Comparison of ENCODE assay signal across 10 mouse cellular contexts in genomic region chr6:124701338-124701737, GRCm38 (mm10). TPM values are rescaled to one million over a fixed set of nuclear protein-coding genes. Genes with fewer than 3 reads are reported as not detected.
DNase-seq lines count a peak whose midpoint lies in the region; ATAC-seq and TF ChIP-seq lines count a peak whose summit lies in the region.
"Had no signal": no experiment of that assay in that cellular context is flagged by ENCODE, and none has a peak within 500 bp of the region (broad histone marks: within the 10 kb centered on the region; RNA-seq: fewer than 3 reads in every experiment).

No protein-coding gene starts in this region.

- TF ChIP-seq CTCF in kidney, adult 2 months (conservative IDR thresholded peaks at IDR 0.05; ENCODE audit: insufficient read depth, insufficient read length, low read depth, low read length), result 0 out of 2 replicates have a peak, but pooled peaks have one; percentile 17
- no peak for TF ChIP-seq CTCF in testis, adult 2 months (IDR thresholded peaks at IDR 0.05; ENCODE audit: control insufficient read depth, insufficient read depth, insufficient replicate concordance, low read depth, low read length)

- H3K9me3 ChIP-seq in kidney, embryonic 15.5 days (replicated peaks), result no peaks in the 10 kb centered on the region
- no peaks in the 10 kb centered on the region for H3K9me3 ChIP-seq in forebrain, embryonic 15.5 days
- H3K9me3 ChIP-seq: heart, embryonic 13.5 days; limb, embryonic 10.5 days; megakaryocyte, embryonic 14.5 days had no signal

- peaks cover 5% of the 10 kb centered on the region for H3K36me3 ChIP-seq in kidney, adult 2 months (ENCODE audit: control insufficient read depth, insufficient read depth, low read length)
- H3K36me3 ChIP-seq in kidney, embryonic 15.5 days, result peaks cover 83% of the 10 kb centered on the region
- H3K36me3 ChIP-seq in testis, adult 2 months (ENCODE audit: control insufficient read depth, insufficient read depth, low read length), result peaks cover 8% of the 10 kb centered on the region
- H3K36me3 ChIP-seq in forebrain, embryonic 15.5 days, result peaks cover 50% of the 10 kb centered on the region

- H3K27ac ChIP-seq in kidney, adult 2 months (ENCODE audit: insufficient read depth, low read depth, low read length), result no peak overlapping the region
- no peak overlapping the region for H3K27ac ChIP-seq in kidney, embryonic 15.5 days
- H3K27ac ChIP-seq in testis, adult 2 months (ENCODE audit: control insufficient read depth, insufficient read depth, low read depth, low read length), result peak overlapping the region; percentile 19
- H3K27ac ChIP-seq in forebrain, embryonic 15.5 days (replicated peaks), result no peak overlapping the region
- H3K27ac ChIP-seq: heart, embryonic 13.5 days; limb, embryonic 10.5 days had no signal

- DNase-seq in kidney, adult 2 months, result no peak
- no peak for DNase-seq in testis, postnatal 14 days (ENCODE audit: low spot score)
- no peak for DNase-seq in urinary bladder, postnatal 25 days (ENCODE audit: low spot score)

- no peak overlapping the region for H3K4me2 ChIP-seq in kidney, embryonic 15.5 days
- H3K4me2 ChIP-seq in forebrain, embryonic 15.5 days (replicated peaks), result no peak overlapping the region
- H3K4me2 ChIP-seq: heart, embryonic 13.5 days had no signal

- 71% methylated on average over 8 of the region's 8 CpGs for WGBS in kidney, adult 2 months
- 71% methylated on average over 8 of the region's 8 CpGs for WGBS in kidney, embryonic 15.5 days
- WGBS in forebrain, embryonic 15.5 days, result 83% methylated on average over 8 of the region's 8 CpGs

- no peak overlapping the region for H3K4me3 ChIP-seq in kidney, adult 2 months (ENCODE audit: insufficient read depth, low read depth, low read length)
- H3K4me3 ChIP-seq in kidney, embryonic 15.5 days (replicated peaks), result no peak overlapping the region
- H3K4me3 ChIP-seq in testis, adult 2 months (ENCODE audit: control insufficient read depth, low read depth, low read length), result peak overlapping the region; percentile 66
- H3K4me3 ChIP-seq in forebrain, embryonic 15.5 days, result no peak overlapping the region
- H3K4me3 ChIP-seq: heart, embryonic 13.5 days; limb, embryonic 10.5 days; megakaryocyte, embryonic 14.5 days had no signal

- no peak for ATAC-seq in kidney, embryonic 15.5 days (replicated peaks; ENCODE audit: low FRiP score)
- ATAC-seq in forebrain, embryonic 15.5 days (replicated peaks), result peak; percentile 42; the same call in 1 of the 2 replicates
- no peak for ATAC-seq in megakaryocyte-erythroid progenitor cell, adult 5-6 weeks (replicated peaks; ENCODE audit: low FRiP score, low TSS enrichment, poor library complexity, severe bottlenecking)

- no peak overlapping the region for H3K9ac ChIP-seq in kidney, embryonic 15.5 days
- H3K9ac ChIP-seq in forebrain, embryonic 15.5 days (replicated peaks), result no peak overlapping the region
- H3K9ac ChIP-seq: heart, embryonic 13.5 days had no signal

- H3K27me3 ChIP-seq in kidney, adult 2 months (replicated peaks; ENCODE audit: control insufficient read depth, insufficient read depth, low read length), result no peaks in the 10 kb centered on the region
- no peaks in the 10 kb centered on the region for H3K27me3 ChIP-seq in kidney, embryonic 15.5 days
- H3K27me3 ChIP-seq in testis, adult 2 months (ENCODE audit: control insufficient read depth, insufficient read depth, low read length), result no peaks in the 10 kb centered on the region
- H3K27me3 ChIP-seq in forebrain, embryonic 15.5 days, result no peaks in the 10 kb centered on the region
- H3K27me3 ChIP-seq: heart, embryonic 13.5 days; megakaryocyte, embryonic 14.5 days had no signal

- H3K4me1 ChIP-seq in kidney, adult 2 months (ENCODE audit: control insufficient read depth, insufficient read depth, low read length), result peaks cover 8% of the 10 kb centered on the region
- H3K4me1 ChIP-seq in kidney, embryonic 15.5 days, result peaks cover 15% of the 10 kb centered on the region
- H3K4me1 ChIP-seq in testis, adult 2 months (ENCODE audit: control insufficient read depth, insufficient read depth, low read length), result peaks cover 9% of the 10 kb centered on the region
- H3K4me1 ChIP-seq in forebrain, embryonic 15.5 days, result no peaks in the 10 kb centered on the region
- H3K4me1 ChIP-seq: limb, embryonic 10.5 days had no signal

- no peak for TF ChIP-seq POLR2A in kidney, adult 2 months (IDR thresholded peaks at IDR 0.05; ENCODE audit: low read depth, low read length)
- no peak; the same call in 1 of the 2 replicates for TF ChIP-seq POLR2A in testis, adult 2 months (IDR thresholded peaks at IDR 0.05; ENCODE audit: control insufficient read depth, low read depth, low read length)

RNA-seq across cellular contexts. Expression of gene Emg1, which starts 10.6 kb away (rescaled TPM):
- polyA plus RNA-seq in kidney, adult 2 months (2012; rRNA removed), result 50.5 and 67.4 TPM in 2 replicates
- 206 and 224 TPM in 2 replicates for polyA plus RNA-seq in kidney, embryonic 15.5 days (2015; fragmentation: Nextera tagmentation; extraction: Ambion mirVana)
- polyA plus RNA-seq in testis, adult 2 months (2012; rRNA removed), result 39.9 and 44.1 TPM in 2 replicates
- 153 and 160 TPM in 2 replicates for polyA plus RNA-seq in forebrain, embryonic 15.5 days (2015; fragmentation: Nextera tagmentation; extraction: Ambion mirVana)
- total RNA-seq in megakaryocyte-erythroid progenitor cell, adult 5-6 weeks (2014; fragmentation: Nextera tagmentation), result 242 and 387 TPM in 2 replicates
- 375 and 422 TPM in 2 replicates for total RNA-seq in megakaryocyte-erythroid progenitor cell, adult 5-6 weeks (2017)

RNA-seq across cellular contexts. Expression of gene Phb2, which starts 10.8 kb away (rescaled TPM):
- polyA plus RNA-seq in kidney, adult 2 months (2012; rRNA removed), result 181 and 193 TPM in 2 replicates
- 401 and 402 TPM in 2 replicates for polyA plus RNA-seq in kidney, embryonic 15.5 days (2015; fragmentation: Nextera tagmentation; extraction: Ambion mirVana)
- polyA plus RNA-seq in testis, adult 2 months (2012; rRNA removed), result 47.6 and 50.5 TPM in 2 replicates
- polyA plus RNA-seq in forebrain, embryonic 15.5 days (2015; fragmentation: Nextera tagmentation; extraction: Ambion mirVana), result 271 and 275 TPM in 2 replicates
- 467 and 537 TPM in 2 replicates for total RNA-seq in megakaryocyte-erythroid progenitor cell, adult 5-6 weeks (2014; fragmentation: Nextera tagmentation)
- 474 and 558 TPM in 2 replicates for total RNA-seq in megakaryocyte-erythroid progenitor cell, adult 5-6 weeks (2017)

RNA-seq across cellular contexts. Expression of gene Ptpn6, which starts 37.2 kb away (rescaled TPM):
- 21.5 and 31.7 TPM in 2 replicates for polyA plus RNA-seq in kidney, adult 2 months (2012; rRNA removed)
- 12.5 and 13.3 TPM in 2 replicates for polyA plus RNA-seq in kidney, embryonic 15.5 days (2015; fragmentation: Nextera tagmentation; extraction: Ambion mirVana)
- polyA plus RNA-seq in testis, adult 2 months (2012; rRNA removed), result 1.4 and 1.9 TPM in 2 replicates
- polyA plus RNA-seq in forebrain, embryonic 15.5 days (2015; fragmentation: Nextera tagmentation; extraction: Ambion mirVana), result 3.2 and 4.4 TPM in 2 replicates
- 65.4 and 76.0 TPM in 2 replicates for total RNA-seq in megakaryocyte-erythroid progenitor cell, adult 5-6 weeks (2014; fragmentation: Nextera tagmentation)
- 189 and 237 TPM in 2 replicates for total RNA-seq in megakaryocyte-erythroid progenitor cell, adult 5-6 weeks (2017)

RNA-seq across cellular contexts. Expression of gene Lpcat3, which starts 38.5 kb away (rescaled TPM):
- polyA plus RNA-seq in kidney, adult 2 months (2012; rRNA removed), result 215 and 231 TPM in 2 replicates
- 77.4 and 80.4 TPM in 2 replicates for polyA plus RNA-seq in kidney, embryonic 15.5 days (2015; fragmentation: Nextera tagmentation; extraction: Ambion mirVana)
- polyA plus RNA-seq in testis, adult 2 months (2012; rRNA removed), result 282 and 286 TPM in 2 replicates
- 34.6 and 35.1 TPM in 2 replicates for polyA plus RNA-seq in forebrain, embryonic 15.5 days (2015; fragmentation: Nextera tagmentation; extraction: Ambion mirVana)
- total RNA-seq in megakaryocyte-erythroid progenitor cell, adult 5-6 weeks (2014; fragmentation: Nextera tagmentation), result 78.8 and 91.1 TPM in 2 replicates
- 53.1 and 89.0 TPM in 2 replicates for total RNA-seq in megakaryocyte-erythroid progenitor cell, adult 5-6 weeks (2017)

RNA-seq across cellular contexts. Expression of gene Grcc10, which starts 39.8 kb away (rescaled TPM):
- 387 and 474 TPM in 2 replicates for polyA plus RNA-seq in kidney, adult 2 months (2012; rRNA removed)
- polyA plus RNA-seq in kidney, embryonic 15.5 days (2015; fragmentation: Nextera tagmentation; extraction: Ambion mirVana), result 516 and 519 TPM in 2 replicates
- polyA plus RNA-seq in testis, adult 2 months (2012; rRNA removed), result 207 and 220 TPM in 2 replicates
- polyA plus RNA-seq in forebrain, embryonic 15.5 days (2015; fragmentation: Nextera tagmentation; extraction: Ambion mirVana), result 652 and 676 TPM in 2 replicates
- 110 and 141 TPM in 2 replicates for total RNA-seq in megakaryocyte-erythroid progenitor cell, adult 5-6 weeks (2014; fragmentation: Nextera tagmentation)
- total RNA-seq in megakaryocyte-erythroid progenitor cell, adult 5-6 weeks (2017), result 66.5 and 83.5 TPM in 2 replicates
